Mouse (Mus musculus) macrophage (primary cell): Measurements from ENCODE around the gene Ikbke. TPM values are rescaled to one million over a fixed set of nuclear protein-coding genes. Genes with fewer than 3 reads are reported as not detected.

Experiments used
- H3K27ac ChIP-seq: fragments of 350-480 bp; formaldehyde crosslinking; 2 replicates; pipeline ENCODE4 v1.9.0; 2021
- H3K36me3 ChIP-seq: fragments of 350-480 bp; formaldehyde crosslinking; 2 replicates; pipeline ENCODE4 v1.9.0; 2021; ENCODE audit errors: inconsistent target
- H3K4me3 ChIP-seq: fragments of 350-480 bp; formaldehyde crosslinking; 2 replicates; pipeline ENCODE4 v1.9.0; 2021; ENCODE audit errors: inconsistent target
- H3K79me2 ChIP-seq: fragments of 350-480 bp; formaldehyde crosslinking; 2 replicates; pipeline ENCODE4 v1.9.0; 2021; ENCODE audit errors: inconsistent target
- WGBS: methylation state at CpG from one replicate; pipeline ENCODE4 v1.1.7; 2026; ENCODE audit warnings: inconsistent platforms; ENCODE audit not compliant: missing documents; 5-methylcytosine and 5-hydroxymethylcytosine counted together
- polyA plus RNA-seq: library from polyadenylated mRNA; stranded (reverse); fragments of 250-400 nt; gene quantifications from 3 replicates; pipeline ENCODE4 v1.2.4, GENCODE M21; 2018; ENCODE audit warnings: inconsistent platforms

Gene Ikbke
- polyA plus RNA-seq, 1 experiment from 2014 or later: 108 TPM

DNA sequence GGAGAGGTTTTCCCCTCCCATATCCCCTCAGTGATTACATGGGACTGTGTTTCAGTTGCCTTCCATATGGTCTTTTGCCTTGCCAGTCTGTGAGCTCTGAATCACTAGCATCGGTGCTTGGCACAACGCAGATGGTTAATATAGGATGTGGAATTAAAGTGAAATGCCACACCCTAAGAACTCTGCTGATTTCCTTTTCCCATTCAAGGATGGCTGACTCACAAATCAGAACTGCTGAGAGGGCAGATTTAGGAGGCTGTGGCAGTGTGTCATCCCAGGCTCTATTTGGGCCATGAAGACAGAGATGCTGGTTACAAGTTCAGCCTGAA lies 14.5 kb upstream of the Ikbke start:
- H3K79me2 ChIP-seq: no peaks in the 10 kb centered on the region
- H3K27ac ChIP-seq: peak overlapping the region; percentile 81
- WGBS: 16% methylated on average over 2 of the region's 2 CpGs
- peaks cover 77% of the 10 kb centered on the region for H3K36me3 ChIP-seq
- no peak overlapping the region for H3K4me3 ChIP-seq

DNA sequence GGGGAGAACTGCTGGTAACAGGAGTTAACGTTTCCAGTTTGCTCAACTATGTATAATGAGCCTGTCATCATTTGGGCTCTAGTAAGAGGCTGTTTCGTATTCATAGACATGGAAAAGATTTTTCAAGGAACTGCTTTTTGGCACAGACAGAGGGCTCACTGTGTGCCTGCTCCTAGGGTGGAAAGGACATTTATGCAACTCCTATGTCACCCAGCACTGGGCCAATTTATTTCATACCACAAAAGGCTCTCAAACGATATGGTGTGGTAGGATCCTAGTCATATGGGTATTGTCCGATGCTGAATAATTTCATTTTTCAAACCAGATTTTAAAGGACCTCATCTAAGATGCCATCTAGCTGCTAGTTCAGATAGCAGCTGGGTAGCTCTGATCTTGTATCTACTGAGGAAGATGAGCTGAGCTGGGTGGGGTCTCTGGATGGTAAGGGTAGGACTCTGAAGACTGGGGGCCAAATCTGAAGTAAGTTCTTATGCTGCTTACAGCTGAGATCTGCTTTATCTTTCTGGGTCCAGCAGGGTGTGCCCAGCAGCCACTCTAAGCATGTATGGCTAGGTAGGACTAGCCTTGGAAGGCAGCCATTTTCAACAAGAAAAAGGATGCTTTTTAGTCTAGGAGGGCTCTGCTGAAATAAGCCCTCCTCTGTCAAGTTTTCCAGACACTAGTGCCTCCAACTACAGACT lies 14.0 kb upstream of the Ikbke start:
- Histone ChIP-seq H3K4me3 (no peak overlapping the region), H3K27ac (peak overlapping the region; percentile 81), H3K36me3 (peaks cover 74% of the 10 kb centered on the region), H3K79me2 (no peaks in the 10 kb centered on the region)
- WGBS: 100% methylated on average over 4 of the region's 4 CpGs

DNA sequence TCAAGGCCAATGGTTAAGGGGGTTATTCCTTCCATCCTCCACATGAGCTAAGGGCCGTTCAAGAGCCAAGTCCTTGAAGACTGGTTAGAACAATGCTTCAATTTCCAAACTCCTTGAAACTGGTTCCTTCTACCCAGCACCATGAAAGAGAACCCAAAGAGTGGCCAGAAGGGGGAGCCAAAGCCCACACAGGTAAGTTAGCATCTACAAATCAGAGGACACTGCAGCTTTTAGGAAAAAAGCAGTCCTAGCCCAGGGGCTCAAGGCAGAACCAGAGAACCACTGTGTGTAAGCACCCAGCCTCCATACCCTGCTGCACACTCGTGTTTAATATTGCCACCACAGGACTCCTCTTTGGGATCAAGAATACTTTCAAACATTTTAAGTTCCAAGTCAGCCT lies 11.2 kb upstream of the Ikbke start:
- Histone ChIP-seq H3K79me2 (no peaks in the 10 kb centered on the region), H3K27ac (no peak overlapping the region), H3K36me3 (peaks cover 47% of the 10 kb centered on the region), H3K4me3 (no peak overlapping the region)
- 61% methylated on average over 2 of the region's 2 CpGs for WGBS

DNA sequence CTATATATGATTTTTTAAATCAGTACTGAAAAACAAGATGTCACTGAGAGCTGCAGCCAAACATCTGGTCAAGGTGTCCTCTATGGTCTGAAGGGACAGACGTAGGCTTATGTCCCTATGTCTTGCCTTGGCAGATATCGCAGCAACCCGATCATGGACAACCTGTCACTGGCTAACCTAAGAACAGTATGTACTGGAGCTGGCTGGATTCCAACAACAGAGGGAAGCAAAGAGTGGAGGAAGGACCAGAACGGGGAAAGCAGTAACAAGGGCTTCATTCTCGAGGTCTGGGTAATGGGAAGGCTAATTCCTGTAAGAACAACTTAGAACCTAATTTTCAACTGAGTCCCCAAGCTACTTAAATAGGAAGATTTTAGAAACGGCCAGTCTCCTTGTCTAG lies 9.5 kb upstream of the Ikbke start:
- Histone ChIP-seq H3K36me3 (peaks cover 36% of the 10 kb centered on the region), H3K4me3 (no peak overlapping the region), H3K79me2 (no peaks in the 10 kb centered on the region), H3K27ac (no peak overlapping the region)
- 91% methylated on average over 6 of the region's 6 CpGs for WGBS

DNA sequence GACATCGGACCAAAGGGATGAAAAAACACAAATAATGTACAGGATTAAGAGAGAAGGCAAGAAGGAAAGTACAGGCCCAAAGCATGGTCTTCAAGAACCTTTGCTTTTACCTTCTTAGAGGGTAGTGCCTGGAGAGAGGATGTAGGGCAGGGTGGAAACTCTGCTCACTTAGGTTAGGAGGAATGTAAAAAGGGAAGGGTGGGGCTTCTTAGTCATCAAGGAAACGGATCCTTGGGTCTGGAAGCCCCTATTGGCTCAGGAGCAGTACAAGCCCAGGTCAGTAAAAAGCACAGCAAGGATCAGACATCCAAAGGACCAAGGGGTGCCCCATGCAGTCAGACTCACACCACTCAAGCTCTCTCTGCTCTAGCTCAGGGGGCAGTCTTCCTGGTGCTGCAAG lies 7.9 kb upstream of the Ikbke start:
- peak overlapping the region; percentile 51 for H3K27ac ChIP-seq
- H3K36me3 ChIP-seq: peaks cover 21% of the 10 kb centered on the region
- WGBS: 50% methylated on average over 2 of the region's 2 CpGs
- H3K4me3 ChIP-seq: no peak overlapping the region
- no peaks in the 10 kb centered on the region for H3K79me2 ChIP-seq

DNA sequence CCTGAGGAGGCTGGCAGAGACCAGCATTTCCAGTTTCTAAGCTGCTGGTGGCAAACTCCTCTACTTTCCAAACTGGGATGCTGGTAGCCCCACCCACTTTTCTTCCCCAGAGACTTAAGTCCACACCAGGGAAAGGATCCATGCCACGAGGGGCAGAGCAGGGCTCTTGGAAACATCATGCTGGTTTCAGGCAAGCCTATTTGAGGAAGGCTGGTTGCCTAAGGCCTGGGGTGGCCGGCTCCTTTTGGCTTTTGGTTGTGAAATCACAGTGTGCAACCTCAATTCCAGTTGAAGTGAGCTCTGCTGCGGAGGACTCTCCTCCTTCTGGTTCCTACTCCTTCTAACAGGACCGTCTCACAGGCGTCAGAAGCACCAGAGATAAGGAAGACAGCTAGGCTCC lies 7.4 kb upstream of the Ikbke start:
- 7% methylated on average over 5 of the region's 5 CpGs for WGBS
- Histone ChIP-seq H3K4me3 (no peak overlapping the region), H3K36me3 (peaks cover 17% of the 10 kb centered on the region), H3K79me2 (no peaks in the 10 kb centered on the region), H3K27ac (peak overlapping the region; percentile 51)

DNA sequence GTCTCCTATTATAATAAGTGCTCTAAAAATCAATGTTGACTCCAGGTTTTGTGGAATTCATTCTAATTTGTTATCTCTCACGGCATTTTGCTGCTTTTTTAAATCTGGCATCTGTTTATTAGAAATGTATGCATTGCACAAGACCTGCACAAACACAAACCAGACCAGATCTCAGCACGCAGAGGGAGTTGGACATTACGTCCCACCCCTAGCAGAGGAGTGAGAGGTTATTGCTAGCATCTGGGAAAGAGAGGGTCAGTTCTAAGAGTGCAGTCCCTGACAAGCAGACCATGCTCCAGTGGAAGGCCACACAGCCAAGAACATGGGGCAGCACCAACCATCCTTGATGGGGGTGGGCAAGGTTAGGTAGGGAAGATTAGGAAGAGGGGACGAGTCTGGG lies 5.2 kb upstream of the Ikbke start:
- H3K4me3 ChIP-seq: no peak overlapping the region
- H3K36me3 ChIP-seq: peaks cover 8% of the 10 kb centered on the region
- H3K79me2 ChIP-seq: peaks cover 8% of the 10 kb centered on the region; the same call in 1 of the 2 replicates
- H3K27ac ChIP-seq: no peak overlapping the region
- 89% methylated on average over 4 of the region's 4 CpGs for WGBS

DNA sequence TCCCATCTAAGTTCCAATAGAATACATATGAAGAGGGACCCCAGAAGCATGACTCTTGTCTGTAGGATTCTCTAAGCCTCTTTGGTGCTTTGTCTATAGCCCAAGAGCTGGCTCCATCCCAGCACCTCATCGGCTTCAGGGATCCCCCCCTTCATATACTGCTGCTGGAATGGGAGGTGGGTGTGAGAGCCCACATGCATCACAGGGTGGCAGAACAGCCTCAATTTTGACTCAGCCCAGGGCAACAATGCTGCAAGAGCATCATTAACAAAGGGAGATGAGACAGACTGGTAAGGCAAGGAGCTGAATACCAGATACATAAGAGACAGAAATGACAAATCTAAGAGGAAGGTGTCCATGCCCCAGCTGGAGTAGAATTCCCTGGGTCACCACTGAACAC lies 4.8 kb upstream of the Ikbke start:
- peaks cover 4% of the 10 kb centered on the region for H3K36me3 ChIP-seq
- WGBS: 100% methylated on average over 1 of the region's 1 CpGs
- no peak overlapping the region for H3K4me3 ChIP-seq

DNA sequence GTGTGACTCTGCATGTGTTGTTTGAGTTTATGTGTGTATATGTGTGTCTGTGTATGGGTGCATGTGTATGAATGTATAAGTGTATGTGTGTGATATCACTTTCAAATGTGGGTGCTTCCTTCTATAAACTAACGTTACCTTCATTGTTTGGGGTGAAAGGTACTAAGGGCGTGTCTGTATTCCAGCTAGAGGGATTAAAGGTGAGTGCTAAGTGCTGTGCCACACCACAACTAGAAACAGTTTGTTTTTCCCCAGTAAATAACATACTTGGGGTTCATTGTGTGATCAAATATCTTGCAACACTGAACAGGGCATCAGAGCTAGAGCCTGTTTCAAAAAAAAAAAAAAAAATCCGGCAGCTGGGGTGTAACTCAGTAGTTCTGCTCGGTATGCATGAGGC lies 2.3 kb upstream of the Ikbke start:
- H3K36me3 ChIP-seq: no peaks in the 10 kb centered on the region
- H3K79me2 ChIP-seq: peaks cover 30% of the 10 kb centered on the region
- no peak overlapping the region for H3K27ac ChIP-seq
- WGBS: 94% methylated on average over 4 of the region's 4 CpGs
- no peak overlapping the region for H3K4me3 ChIP-seq

More for the DNA sequence above, 4.8 kb upstream of the Ikbke start:
- Histone ChIP-seq H3K27ac (no peak overlapping the region), H3K79me2 (peaks cover 12% of the 10 kb centered on the region)

DNA sequence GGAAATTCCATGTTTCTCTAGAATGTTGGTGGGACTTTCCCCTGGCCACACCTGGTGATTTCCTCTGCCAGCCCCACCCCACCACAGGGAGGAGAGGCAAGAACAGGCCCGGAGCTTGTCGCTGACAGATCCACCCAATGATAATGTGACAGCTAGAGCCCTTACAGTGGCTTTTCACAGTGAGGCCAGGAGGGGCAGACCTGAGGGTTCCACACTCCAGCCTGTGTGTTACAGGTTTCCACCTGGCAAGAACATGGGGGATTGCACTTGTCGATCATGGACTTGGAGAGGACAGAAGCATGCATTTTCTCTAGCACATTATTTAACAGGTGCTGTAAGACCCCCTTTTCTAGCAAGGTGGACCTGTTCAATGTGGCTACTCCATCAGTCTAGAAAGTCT lies 874 bp upstream of the Ikbke start:
- 59% methylated on average over 3 of the region's 3 CpGs for WGBS
- no peak overlapping the region for H3K27ac ChIP-seq

DNA sequence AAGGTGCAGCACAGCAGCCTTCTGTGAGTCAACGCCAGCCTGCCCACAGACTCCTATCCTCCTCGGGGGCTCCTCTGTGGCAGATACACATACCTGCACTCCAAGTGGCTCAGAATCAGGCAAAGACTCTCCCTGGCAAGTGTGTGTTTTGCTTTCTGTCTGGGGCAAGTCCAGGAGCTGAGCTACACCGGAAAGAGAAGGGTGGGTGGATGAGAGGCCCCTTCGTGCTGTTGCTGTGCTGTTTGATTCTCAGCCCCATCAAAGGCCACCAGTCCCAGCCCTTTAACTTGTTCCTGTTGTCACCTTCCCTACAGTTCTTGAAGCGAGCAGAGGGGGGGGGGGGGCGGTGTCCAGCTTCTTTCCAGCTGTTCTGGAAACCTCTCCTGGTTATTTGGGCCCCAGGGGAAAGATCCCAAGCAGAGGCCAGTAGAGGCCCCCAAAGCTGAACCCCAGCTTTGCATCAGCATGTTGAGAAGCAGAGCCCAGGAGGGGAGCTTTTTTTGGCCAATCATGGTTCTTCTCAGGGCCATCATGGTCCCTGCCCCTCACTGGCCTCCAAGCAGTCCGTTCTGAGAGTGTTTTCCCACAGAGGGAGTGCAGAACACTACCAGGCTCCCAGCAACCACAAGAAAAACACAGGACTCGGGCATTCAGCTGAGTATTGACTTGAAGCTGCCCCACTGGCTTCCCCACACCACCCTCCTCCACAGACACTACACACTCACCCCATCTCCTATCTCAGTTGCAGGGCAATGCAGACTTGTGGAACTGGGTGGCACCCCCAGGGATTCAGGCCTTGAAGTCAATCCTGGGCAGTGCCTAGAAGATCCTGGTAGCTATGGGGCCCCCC lies 575 bp downstream of the Ikbke start:
- Histone ChIP-seq H3K36me3 (peaks cover 15% of the 10 kb centered on the region; the same call in 1 of the 2 replicates), H3K4me3 (peak overlapping the region; percentile 84), H3K27ac (peak overlapping the region; percentile 94), H3K79me2 (peaks cover 57% of the 10 kb centered on the region)
- 11% methylated on average over 6 of the region's 8 CpGs for WGBS

More for the DNA sequence above, 874 bp upstream of the Ikbke start:
- H3K4me3 ChIP-seq: no peak overlapping the region
- peaks cover under 1% of the 10 kb centered on the region; the same call in 1 of the 2 replicates for H3K36me3 ChIP-seq
- peaks cover 43% of the 10 kb centered on the region for H3K79me2 ChIP-seq

DNA sequence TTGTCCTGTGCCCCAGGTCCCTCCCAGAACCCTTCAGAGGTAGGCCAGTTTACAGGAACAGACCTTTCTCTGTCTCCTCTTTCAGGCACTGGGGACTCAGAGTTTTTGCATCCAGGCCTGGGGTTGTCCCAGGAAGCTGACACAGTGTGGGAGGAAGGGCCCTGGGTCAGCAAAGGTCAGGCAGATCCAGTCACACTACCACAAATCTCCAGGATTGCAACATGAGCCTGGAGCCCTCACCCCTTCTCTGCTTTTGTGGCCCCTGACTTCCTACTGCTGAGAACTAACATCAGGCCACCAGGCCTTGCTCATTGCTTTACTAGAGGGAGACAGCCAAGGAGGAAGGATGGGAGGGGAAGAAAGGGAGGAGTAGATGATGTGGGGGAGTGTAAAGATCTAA lies 2.6 kb downstream of the Ikbke start:
- peaks cover 35% of the 10 kb centered on the region for H3K36me3 ChIP-seq
- peak overlapping the region; percentile 94 for H3K27ac ChIP-seq
- H3K79me2 ChIP-seq: peaks cover 64% of the 10 kb centered on the region
- H3K4me3 ChIP-seq: peak overlapping the region; percentile 21

DNA sequence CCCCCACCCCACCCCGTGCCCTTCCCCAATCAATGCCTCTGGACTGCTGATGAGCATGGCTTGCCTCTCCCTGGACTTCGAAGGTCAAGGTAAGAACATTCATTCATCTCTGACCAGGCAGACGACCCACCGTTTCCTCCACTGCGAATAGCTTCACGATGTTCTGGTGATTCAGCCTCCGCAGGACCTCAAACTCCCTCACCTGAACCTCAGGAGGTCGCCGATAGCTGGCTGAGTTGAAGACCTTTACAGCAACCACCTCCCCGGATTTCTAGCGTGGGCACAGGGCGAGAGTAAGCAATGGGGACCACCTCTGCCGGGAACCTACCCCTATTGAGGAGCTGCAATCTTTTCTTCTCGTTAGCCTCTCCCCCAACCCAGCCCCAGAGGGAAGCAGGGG lies 3.8 kb downstream of the Ikbke start:
- Histone ChIP-seq H3K36me3 (peaks cover 47% of the 10 kb centered on the region), H3K79me2 (peaks cover 64% of the 10 kb centered on the region), H3K27ac (peak overlapping the region; percentile 94), H3K4me3 (no peak overlapping the region)
- 98% methylated on average over 9 of the region's 14 CpGs for WGBS

DNA sequence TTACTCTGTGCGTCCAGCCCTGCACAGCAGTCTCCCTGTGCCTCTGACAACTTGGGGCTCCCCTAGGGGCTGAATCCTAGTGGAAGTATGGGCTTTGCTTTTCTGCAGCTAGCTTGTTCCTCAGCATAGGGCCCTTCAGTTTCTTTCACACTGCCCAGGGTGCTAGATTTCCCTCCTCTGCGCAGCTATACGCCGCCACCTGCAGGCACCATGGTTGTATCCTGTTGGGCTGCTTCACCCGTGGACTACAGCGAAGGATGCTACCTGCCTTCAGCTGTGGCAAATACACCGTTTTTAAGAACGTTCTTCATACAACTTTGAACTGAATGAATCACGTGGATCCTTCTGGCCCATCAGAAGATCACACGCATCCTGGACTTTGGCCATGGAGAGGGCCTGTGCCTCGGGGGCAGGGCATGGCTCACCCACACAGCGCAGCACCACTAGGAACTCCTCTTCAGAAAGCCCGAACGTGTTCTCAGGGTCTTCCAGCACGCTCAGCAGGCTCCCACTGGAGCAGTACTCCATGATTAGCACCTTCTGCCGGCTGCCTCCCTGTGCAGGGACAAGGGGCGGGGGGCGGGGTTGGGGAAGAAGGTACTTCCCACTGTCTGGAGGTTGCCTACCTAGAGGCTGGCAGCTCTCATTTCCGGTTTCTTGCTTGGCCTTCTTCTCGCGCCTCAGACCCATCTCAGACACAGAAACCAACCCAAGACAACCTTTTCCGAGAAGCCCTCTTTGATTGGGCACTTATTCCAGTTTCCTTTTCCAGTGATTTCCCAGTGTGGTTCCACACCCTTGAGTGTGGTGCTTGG lies 4.5 kb downstream of the Ikbke start:
- Histone ChIP-seq H3K4me3 (no peak overlapping the region), H3K79me2 (peaks cover 59% of the 10 kb centered on the region), H3K27ac (no peak overlapping the region), H3K36me3 (peaks cover 48% of the 10 kb centered on the region)
- 85% methylated on average over 18 of the region's 22 CpGs for WGBS
